Mouse (Mus musculus) stomach, postnatal 0 days (tissue): ENCODE results near the gene Olfr1272. TPM values are rescaled to one million over a fixed set of nuclear protein-coding genes. Genes with fewer than 3 reads are reported as not detected.
"Not testable (repeated sequence)": the region's sequence is repeated elsewhere in the genome, so short reads cannot be mapped to it uniquely, and the experiment has no call there.

Source experiments
- ATAC-seq: fragments of 200-750 bp; cut with Nextera tagmentation; 2 replicates; pipeline ENCODE4 v1.8.0; 2017; ENCODE audit not compliant: low FRiP score, low TSS enrichment
- DNase-seq: peaks from one replicate; pipeline ENCODE4 v3.0.0-alpha.2; 2016; ENCODE audit warnings: low spot score
- H3K27ac ChIP-seq: fragments of 300-500 bp; sonication (generic); replicated peaks from 2 replicates; pipeline ENCODE4 v1.5.1; 2014; ENCODE audit warnings: mild to moderate bottlenecking, control low read depth
- H3K27me3 ChIP-seq: fragments of 300-500 bp; sonication (generic); 2 replicates; pipeline ENCODE4 v1.6.1; 2014; ENCODE audit warnings: low read length; ENCODE audit not compliant: control insufficient read depth, insufficient read depth
- H3K36me3 ChIP-seq: fragments of 300-500 bp; sonication (generic); 2 replicates; pipeline ENCODE4 v1.6.1; 2014; ENCODE audit warnings: low read length, mixed read lengths; ENCODE audit not compliant: control insufficient read depth, insufficient read depth
- H3K4me1 ChIP-seq: fragments of 300-500 bp; sonication (generic); replicated peaks from 2 replicates; pipeline ENCODE4 v1.6.1; 2014; ENCODE audit warnings: antibody characterized with exemption; ENCODE audit not compliant: control insufficient read depth, insufficient read depth
- H3K4me2 ChIP-seq: fragments of 300-500 bp; sonication (generic); replicated peaks from 2 replicates; pipeline ENCODE4 v1.6.1; 2014; ENCODE audit warnings: low read depth, mild to moderate bottlenecking, control low read depth, moderate library complexity
- H3K4me3 ChIP-seq: fragments of 300-500 bp; sonication (generic); 2 replicates; pipeline ENCODE4 v1.5.1; 2014; ENCODE audit warnings: low read depth, low read length, control low read depth
- H3K9ac ChIP-seq: fragments of 300-500 bp; sonication (generic); 2 replicates; pipeline ENCODE4 v1.6.1; 2014; ENCODE audit warnings: mild to moderate bottlenecking, low read length, control low read depth, mixed read lengths
- H3K9me3 ChIP-seq: fragments of 300-500 bp; sonication (generic); 2 replicates; pipeline ENCODE4 v1.6.1; 2016; ENCODE audit warnings: low read length; ENCODE audit not compliant: control insufficient read depth
- CTCF ChIP-seq: IDR thresholded peaks from 2 replicates; pipeline ENCODE4 v1.5.1; 2016; ENCODE audit warnings: antibody characterized with exemption, low read depth, mild to moderate bottlenecking, moderate library complexity
- EP300 ChIP-seq: optimal IDR thresholded peaks from 2 replicates; pipeline ENCODE3; 2016; ENCODE audit warnings: antibody characterized with exemption
- WGBS: fragments of 180-500 bp; shearing (Covaris S2); extraction: QIAGEN DNeasy Blood & Tissue Kit; methylation state at CpG from one replicate; pipeline ENCODE4 v1.1.7; 2014; 5-methylcytosine and 5-hydroxymethylcytosine counted together
- polyA plus RNA-seq: library from polyadenylated mRNA; unstranded; fragments of >200 nt; fragmentation: Nextera tagmentation; extraction: Ambion mirVana; gene quantifications from 2 replicates; pipeline ENCODE4 v1.2.1, GENCODE M21; 2015

Olfr1272 gene
- polyA plus RNA-seq: not detected in 2 replicates

DNA sequence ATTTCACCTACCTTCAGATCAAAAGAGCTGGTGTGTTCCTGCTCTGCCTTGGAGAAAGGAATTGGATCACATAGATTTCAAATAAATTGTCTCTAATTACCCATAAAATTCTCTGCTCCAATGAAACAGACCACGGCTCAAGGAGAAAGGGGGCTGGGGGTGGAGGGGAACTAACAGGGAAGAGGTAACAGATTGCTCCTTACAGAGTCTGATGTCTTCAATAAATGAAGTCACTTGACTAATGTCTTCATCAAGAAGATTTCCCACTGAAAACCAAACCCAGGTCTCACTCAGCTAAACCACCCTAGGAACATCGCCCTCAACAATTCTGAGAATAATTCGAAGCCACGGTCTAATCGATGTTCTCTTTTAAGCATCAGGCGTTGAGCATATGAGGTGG, at the start of gene Olfr1272:
TSS of gene Olfr1272 (minus strand) at position 101 of the 400 bp plus-strand sequence.
- DNase-seq (no peak), ATAC-seq (no peak)
- Histone ChIP-seq H3K36me3 (no peaks in the 10 kb centered on the region), H3K27me3 (no peaks in the 10 kb centered on the region), H3K9me3 (no peaks in the 10 kb centered on the region), H3K4me2 (no peak within 1 kb of the TSS), H3K9ac (no peak within 1 kb of the TSS), H3K27ac (no peak within 1 kb of the TSS), H3K4me1 (no peaks in the 10 kb centered on the region), H3K4me3 (no peak within 1 kb of the TSS)
- 93% methylated on average over 6 of the region's 6 CpGs for WGBS
- TF ChIP-seq CTCF (no peak), EP300 (no peak)

DNA sequence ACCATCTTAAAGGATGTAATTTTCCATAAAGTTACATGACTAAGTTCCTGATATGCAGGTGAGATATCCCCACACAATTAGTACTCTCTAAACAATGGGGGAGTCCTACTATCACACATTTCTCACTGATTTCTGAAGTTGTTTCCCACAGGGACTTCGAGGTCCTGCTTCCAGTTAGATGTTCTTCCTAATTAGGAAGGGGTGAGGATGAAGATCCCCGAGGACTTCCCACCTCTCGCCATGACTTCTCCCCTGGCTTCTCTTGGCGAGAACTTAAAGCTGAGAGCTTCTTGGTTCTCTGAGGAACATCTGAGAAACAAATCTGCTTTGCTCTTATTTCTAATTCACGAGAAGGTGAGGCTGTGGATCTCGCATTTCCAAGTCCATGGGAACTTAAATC, 29.3 kb upstream of the Olfr1272 start, which contains the start of gene Gm13769:
TSS of gene Gm13769 (plus strand) at position 301 of the 400 bp plus-strand sequence.
- H3K36me3 ChIP-seq, H3K4me2 ChIP-seq, H3K27me3 ChIP-seq, H3K9me3 ChIP-seq, H3K4me3 ChIP-seq, H3K9ac ChIP-seq, ATAC-seq, H3K4me1 ChIP-seq, DNase-seq, H3K27ac ChIP-seq: not testable (repeated sequence)
- WGBS: no CpG with 5 or more reads among the region's 6 CpGs

DNA sequence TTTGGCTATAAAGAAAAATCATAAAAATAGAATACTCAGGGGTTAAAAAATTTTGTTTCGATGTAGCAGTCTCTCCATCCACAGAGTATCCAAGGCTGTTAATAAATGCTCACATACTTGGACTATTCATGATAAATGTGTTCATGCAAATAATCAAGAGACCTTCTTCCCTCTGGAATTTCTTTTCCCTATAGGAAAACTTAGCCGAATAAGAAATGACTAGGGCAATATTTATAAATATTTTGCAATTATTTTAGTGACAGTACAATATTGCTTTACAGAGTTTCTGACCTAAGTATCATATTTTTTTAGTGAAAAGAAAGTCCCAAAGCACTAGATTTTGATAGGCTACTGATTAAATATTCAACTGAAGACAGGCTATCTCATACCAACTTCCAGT, 21.7 kb downstream of the Olfr1272 start, which contains the start of gene Olfr1271:
TSS of gene Olfr1271 (minus strand) at position 101 of the 400 bp plus-strand sequence.
- Histone ChIP-seq H3K4me2 (no peak within 1 kb of the TSS), H3K27ac (no peak within 1 kb of the TSS), H3K4me1 (no peaks in the 10 kb centered on the region), H3K36me3 (no peaks in the 10 kb centered on the region), H3K9me3 (no peaks in the 10 kb centered on the region), H3K9ac (no peak within 1 kb of the TSS), H3K4me3 (no peak within 1 kb of the TSS), H3K27me3 (no peaks in the 10 kb centered on the region)
- WGBS: 81% methylated on average over 2 of the region's 2 CpGs
- no peak for ATAC-seq
- TF ChIP-seq CTCF (no peak), EP300 (no peak)
- no peak for DNase-seq

DNA sequence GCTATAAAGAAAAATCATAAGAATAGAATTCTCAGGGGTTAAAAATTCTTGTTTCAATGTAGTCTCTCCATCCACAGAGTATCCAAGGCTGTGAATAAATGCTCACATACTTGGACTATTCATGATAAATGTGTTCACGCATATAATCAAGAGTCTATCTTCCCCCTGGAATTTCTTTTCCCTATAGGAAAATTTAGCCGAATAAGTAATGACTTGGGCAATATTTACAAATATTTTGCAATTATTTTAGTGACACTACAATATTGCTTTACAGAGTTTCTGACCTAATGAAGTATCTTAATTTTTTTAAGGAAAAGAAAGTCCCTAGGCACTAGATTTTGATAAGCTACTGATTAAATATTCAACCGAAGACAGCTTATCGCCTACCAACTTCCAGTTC, 35.1 kb downstream of the Olfr1272 start, which contains the start of gene Olfr142:
TSS of gene Olfr142 (minus strand) at position 101 of the 400 bp plus-strand sequence.
- H3K27me3 ChIP-seq: no peaks in the 10 kb centered on the region
- DNase-seq (no peak), ATAC-seq (no peak)
- no peak for TF ChIP-seq EP300
- no peak for TF ChIP-seq CTCF
- no peaks in the 10 kb centered on the region for H3K9me3 ChIP-seq
- no peak within 1 kb of the TSS for H3K9ac ChIP-seq
- no peaks in the 10 kb centered on the region for H3K4me1 ChIP-seq
- H3K4me3 ChIP-seq: no peak within 1 kb of the TSS
- H3K27ac ChIP-seq: no peak within 1 kb of the TSS
- H3K4me2 ChIP-seq: no peak within 1 kb of the TSS
- WGBS: 90% methylated on average over 4 of the region's 4 CpGs
- H3K36me3 ChIP-seq: no peaks in the 10 kb centered on the region

Other genes starting within 250 kb of the Olfr1272 start
- gene Olfr140, start 229.2 kb downstream of the Olfr1272 start, polyA plus RNA-seq: not detected in 2 replicates
- not detected in 2 replicates for gene Olfr1269, start 171.4 kb downstream of the Olfr1272 start, polyA plus RNA-seq
- not detected in 2 replicates for gene Olfr32, start 150.5 kb downstream of the Olfr1272 start, polyA plus RNA-seq
- not detected in 2 replicates for gene Olfr1270, start 139.8 kb downstream of the Olfr1272 start, polyA plus RNA-seq
- not detected in 2 replicates for gene Olfr1506, start 68.3 kb downstream of the Olfr1272 start, polyA plus RNA-seq
- gene Olfr142, start 35.2 kb downstream of the Olfr1272 start, polyA plus RNA-seq: not detected in 2 replicates
- gene Olfr1271, start 21.8 kb downstream of the Olfr1272 start, polyA plus RNA-seq: 0.04 TPM in 1 of 2 replicates, not detected in the other
- gene Gm13769, start 29.4 kb upstream of the Olfr1272 start, polyA plus RNA-seq: not detected in 2 replicates
- gene Olfr1274-ps, start 105.8 kb upstream of the Olfr1272 start, polyA plus RNA-seq: not detected in 2 replicates